Mouse (Mus musculus) mesoderm, embryonic 11.5 days (tissue): Measurements from ENCODE around the gene Nudt16l1.

Source experiments
- DNase-seq: peaks from one replicate; pipeline ENCODE4 v3.0.0-alpha.2; 2012; ENCODE audit warnings: low read depth, low spot score

The Nudt16l1 gene

DNA sequence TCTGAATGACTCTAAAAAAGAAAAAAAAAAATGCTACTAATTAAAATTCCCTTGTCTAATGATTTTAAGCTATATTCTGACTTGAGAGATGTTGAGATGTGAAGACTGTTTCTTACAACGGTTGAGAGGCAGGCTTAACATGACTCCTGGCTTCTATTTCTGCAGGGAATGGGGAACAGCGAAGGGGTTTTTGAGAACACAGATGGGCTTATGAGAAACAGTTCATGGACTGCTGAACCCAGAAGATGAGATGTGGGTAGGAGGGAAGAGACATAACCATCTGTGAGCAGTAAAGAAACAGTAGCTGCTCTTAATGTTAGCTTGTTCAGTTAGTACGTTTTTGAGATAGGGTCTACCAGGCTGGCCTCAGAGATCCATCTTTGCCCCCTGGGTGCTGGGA, 18.0 kb downstream of the Nudt16l1 start:
- no peak for DNase-seq

DNA sequence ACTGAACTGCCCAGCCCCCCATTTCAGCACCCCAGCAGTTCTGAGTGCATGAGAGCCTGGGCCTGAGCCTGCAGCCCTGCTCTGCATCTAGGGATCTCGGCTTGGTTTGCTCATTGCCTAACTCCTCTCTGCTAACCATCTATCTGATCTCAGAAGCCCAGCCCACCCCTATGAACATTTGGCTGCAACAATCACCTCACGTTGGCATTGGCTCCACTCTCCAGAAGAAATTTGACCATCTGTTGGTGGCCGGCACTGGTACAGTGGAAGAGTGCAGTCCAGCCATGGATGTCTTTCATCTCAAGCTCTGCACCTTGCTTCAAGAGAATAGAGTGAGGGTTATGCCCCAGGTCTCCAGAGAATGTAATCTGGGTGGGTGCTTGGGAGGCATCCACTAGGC, 18.9 kb downstream of the Nudt16l1 start:
- no peak for DNase-seq

DNA sequence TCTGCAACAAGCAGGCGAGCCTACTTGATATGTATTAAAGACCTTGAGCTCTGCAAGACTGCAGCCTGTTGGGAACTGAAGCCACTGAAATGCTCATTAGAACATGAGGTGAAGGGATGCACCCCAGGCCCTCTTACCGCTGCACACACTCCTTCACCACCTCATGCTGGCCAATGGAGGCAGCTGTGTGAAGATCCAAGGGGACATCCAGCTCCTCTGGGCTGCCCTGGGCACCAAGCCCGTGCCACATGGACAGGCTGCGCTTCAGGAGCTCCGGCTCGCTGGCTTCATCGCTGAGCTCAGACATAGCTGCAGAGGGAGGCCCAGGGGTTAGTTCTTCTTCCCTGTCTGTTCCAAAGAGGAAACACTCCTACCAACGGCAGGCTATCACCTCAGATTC, 21.7 kb downstream of the Nudt16l1 start:
- DNase-seq, result no peak

DNA sequence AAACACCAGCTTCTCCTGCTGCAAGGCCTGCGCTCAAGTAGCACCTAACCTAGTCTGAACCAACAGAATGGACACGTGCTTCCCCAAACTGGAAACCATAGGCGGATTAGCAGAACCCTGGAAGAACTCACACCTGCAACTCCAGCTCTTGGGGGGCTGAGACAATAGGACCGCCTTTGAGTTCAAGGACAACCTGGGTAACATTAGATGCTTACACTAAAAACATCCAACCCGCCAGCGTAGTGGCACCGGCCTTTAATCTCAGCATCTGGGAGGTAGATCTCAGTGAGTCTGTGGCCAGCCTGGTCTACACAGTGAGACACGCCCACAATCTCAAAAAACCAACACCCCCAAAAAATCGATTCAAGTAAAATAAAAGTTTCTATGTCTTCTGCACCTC, 24.8 kb downstream of the Nudt16l1 start:
- no peak for DNase-seq

DNA sequence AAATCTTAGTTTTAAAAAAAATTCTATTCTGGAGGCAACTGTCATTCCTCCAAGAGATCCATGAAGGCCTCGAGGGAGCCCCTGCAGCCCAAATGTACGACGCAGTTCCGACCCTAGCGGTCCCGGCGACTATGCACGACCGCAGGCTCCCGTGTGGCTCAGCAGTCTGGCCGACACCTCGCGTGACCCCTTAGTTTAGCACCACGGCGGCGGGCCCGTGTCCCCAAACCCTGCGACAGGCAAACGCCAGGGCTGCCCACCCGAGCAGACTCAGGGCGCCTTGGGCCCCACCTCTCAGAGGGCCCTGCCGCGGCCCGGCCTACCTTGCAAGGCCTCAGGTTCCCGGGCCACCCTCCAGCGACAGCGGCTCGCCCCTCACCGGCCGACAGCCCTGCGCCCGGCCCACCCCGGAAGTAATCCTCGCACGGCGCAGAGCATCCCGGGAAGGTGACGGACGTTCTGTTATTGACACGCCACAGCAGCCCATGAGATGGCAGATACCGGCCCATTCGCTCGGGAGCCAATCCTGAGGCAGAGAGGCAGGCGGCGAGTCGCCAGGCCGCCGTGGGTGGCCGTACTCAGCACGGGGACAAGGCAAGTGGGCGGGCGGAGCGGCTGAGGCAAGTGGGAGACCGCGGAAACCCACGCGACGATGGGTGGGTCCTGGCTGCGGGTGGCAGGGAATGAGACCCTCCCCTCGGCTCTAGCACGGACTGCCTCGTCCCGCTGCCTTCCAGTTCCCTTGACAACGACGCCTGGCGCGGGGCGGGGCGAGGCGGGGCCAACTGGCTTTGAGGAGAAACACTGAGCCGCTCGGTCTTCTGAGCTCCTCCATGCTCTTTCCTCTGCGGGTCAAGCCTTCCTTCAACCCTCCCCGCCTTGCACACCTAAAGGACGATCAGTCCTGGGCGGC, 25.5 kb downstream of the Nudt16l1 start, which contains the start of gene Anks3:
TSS of gene Anks3 (minus strand) at position 409 of the 913 bp plus-strand sequence.
- peak; percentile 94 for DNase-seq

DNA sequence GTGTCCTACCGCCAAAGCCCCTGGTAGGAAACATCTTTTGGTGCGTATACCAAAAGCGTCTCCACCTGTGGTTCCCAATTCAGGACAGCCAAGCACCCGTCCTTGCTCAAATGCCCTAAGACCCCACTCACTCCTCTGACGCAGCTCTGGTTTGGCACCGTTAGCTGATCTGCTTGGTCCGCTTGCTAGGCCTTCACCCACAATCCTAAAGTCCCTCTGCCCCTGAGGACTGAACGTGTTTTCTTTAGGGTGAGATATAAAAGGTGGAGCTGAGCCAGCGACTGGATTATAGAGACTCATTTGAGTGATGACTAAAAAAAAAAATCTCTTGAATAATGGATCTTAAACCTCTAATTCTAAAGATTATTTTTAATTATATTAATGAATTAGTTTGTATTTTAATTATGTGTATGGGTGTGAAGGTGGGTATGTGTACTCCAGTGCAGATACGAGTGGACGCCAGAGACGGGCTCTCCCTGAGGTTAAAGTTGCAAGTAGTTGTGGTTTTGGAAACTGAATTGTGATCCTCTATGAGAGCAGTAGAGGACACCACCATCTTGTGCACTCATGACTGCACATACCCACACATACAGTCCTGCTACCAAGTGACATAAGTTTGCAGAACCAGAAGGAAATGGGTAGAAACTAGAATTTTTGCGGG, 26.3 kb downstream of the Nudt16l1 start:
- no peak for DNase-seq

DNA sequence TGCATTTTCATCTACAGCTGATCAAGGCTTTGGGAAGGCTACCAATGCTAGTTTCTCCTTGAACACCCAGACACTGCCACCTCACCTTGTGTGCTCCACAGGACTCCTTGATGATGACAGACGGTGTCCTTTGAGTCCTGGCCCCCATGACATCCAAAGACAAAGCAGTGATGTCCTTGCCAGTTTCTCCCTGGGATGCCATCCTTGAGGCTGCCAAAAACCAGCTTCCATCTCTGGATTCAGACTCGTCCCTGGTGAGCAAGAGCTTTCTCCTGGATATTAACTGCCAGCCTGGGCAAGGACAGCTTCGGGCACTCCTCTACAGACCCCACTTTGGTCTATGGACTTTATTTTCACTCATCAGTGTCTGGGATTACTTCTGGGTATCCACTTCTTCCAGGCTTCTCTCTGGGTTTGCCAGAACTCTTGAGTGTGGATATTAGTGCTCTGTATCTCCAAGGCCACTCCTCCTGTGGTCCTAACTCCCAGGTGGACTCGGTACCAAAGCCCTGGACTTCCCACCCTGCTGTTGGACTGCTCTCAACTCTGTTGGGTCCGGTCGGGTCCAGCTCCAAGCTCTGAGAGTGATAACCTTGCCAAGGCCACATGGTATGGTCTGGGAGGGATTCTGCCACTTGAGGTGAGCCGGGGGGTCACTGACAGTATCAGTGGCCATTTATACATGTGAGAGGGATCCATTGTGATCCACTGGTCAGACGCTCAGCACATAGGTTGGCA, 27.0 kb downstream of the Nudt16l1 start:
- no peak for DNase-seq

DNA sequence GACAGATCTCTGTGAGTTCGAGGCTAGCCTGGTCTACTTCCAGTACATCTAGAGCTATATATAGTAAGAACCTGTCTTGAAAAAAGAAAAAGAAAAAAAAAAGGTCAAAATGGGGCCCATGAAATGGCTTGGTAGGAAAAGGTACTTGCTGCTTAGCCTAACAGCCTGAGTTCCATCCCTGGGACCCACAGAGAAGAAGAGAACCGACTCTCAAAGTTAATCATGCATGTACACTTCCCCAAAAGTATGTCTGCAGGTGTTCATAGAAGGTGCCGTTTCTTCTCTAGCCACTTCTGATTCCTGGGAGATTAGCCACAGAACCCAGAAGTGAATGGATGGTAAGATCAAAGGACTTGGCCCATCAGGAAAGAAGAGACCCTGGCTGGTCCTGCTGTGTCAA, 29.9 kb downstream of the Nudt16l1 start:
- no peak for DNase-seq

DNA sequence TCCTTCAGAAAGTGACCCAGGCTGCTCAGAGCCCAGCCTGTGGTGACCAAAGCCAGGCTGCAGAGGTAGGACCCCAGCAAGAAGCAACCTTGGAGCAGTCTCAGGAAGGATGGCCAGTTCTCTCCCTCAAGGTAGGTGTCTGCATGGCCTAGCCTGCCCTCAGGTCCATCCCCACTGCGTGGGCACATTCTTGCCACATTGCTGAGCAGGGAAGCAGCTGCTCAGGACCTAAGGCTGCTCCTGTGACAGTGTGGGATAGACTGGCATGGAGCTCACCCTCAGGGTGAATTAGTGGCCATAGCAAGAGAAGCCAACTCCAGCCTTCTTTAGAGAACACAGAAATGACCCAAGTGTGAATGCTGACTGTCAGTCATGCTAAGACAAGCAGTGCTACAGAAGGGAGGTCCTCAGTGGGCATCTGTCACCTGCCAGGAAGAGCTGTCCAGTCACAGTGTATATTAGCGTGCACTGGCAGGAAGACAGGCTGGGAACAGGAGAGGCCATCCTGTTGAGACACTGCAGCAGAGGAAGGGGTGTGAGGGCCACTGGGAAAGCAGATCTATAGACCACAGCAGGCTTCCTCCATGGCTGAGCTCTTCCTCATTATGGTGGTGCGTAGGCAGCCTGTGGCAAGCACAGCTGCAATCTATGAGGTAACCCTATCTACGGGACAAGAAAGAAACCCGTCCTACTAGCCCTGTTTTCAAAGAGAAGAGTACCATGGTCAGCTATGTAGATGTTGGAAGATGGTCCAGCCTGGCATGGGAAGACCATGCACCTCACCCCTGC, 30.7 kb downstream of the Nudt16l1 start:
- DNase-seq, result no peak

DNA sequence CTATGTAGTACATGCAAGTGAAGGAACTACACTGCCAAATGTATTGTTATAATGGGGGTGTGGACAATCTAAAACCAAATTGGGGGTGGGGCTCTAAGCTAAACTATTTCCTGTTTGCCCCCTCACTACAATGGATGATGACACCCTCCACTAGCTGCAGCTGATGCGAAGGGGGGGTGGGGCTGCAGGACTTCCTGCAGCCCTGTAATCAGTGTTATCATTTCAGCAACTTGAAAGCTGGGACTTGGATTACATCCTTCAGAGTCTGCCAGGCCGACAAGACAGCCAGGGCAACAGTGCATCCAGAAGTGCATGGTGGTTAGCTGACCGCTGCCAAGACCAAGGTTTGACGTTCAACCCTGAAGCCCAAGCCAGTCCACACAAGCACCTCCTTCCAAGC, 33.1 kb downstream of the Nudt16l1 start:
- DNase-seq, result no peak

DNA sequence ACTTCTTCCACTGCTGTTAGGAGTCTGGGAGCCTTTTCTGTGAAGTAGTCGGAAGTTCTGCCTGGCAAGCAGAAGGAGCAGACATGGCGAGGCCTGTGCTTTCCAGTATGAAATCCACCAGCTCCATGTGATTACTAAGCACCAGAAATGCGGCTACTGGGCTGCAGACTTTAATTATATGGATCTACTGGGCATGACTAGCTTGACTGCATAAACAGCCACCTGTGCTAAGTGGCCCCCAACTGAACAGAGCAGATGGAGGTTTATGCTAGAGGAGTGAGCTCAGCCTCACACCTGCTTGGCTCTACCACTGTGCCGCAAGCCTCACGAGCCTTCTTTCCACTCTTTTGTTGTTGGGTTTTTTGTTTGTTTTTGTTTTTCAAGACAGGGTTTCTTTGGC, 36.0 kb downstream of the Nudt16l1 start:
- DNase-seq, result no peak

DNA sequence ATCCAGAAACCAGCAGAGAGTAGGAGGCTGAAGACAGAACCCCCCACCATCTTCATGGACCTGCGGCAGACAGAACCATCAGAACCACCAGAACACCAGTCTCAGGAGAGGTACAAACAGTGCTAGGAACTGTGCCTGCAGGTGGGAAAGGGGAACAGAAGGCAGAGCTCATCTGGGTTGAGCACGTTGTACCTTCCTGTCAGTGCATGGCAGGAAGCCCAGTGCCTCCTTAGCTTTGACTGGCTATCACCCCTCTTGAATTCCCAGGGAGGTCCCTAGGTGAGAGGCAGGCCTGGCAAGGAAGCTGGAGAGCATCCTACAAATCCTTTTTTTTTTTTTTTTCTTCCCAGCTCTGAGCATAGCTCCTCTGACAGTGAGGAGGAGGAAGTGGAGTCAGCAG, 37.6 kb downstream of the Nudt16l1 start:
- DNase-seq, result no peak

DNA sequence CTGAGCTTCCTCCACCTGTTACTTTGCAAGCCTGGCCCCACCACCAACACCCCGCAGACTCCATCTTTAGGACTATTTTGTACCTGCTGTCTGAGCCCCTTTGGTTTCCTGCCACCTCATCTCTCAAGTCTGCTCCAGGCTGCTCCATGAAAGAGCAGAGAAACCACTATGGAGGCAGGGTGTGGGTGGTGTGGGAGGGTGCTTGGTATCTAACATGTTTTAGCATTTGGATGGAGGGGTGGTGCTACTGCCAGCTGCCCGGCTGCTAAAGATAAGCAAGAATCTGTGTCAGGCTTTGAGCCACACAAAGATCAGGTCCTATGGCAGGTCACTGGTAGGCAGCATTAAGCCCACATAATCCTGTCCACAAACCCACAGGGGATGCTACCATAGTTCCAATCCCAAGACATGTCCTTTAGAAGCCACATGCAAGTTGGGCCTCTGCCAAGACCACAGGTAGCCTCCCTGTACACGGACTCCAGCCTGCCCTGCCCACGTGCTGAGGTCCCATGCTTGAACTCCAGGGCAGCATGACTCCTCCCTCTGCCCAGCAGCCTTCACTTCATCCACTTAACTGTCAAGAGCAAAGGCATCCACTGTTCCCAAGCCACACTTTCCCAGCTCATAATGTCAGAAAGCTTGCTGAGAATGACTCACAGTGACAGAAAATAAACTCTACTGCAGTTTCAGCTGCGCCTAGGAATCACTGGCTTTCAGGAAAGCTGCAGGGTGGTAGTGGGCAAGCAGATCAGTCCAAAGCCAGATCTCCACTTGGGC, 39.9 kb downstream of the Nudt16l1 start:
- no peak for DNase-seq

DNA sequence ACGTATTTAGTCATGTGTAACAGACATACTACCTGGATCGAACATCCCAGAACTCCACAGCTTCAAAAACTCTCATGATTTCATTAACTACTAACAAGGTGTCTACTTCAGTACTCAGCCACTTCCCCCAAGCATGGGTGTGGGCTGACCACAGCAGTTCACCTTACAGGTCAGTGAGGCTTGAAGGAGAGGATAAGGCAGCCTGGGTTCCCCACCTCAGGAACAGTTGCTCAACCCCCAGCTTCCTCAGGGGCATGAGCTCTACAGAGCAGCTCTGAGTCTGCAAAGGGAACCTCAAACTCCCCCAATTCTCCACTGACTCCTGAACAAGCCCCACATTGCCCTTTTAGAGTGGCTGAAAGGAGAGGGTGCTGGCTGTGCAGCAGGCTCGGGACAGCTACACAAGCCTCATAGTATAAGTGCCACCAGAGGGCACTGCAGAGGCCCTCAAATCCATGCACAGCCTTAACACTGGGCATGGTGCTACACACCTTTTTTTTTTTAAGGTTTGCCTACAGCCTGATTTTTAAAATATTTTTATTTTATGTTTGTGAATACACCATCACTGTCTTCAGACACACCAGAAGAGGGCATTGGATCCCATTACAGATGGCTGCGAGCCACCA, 41.3 kb downstream of the Nudt16l1 start:
- DNase-seq, result peak; percentile 40

DNA sequence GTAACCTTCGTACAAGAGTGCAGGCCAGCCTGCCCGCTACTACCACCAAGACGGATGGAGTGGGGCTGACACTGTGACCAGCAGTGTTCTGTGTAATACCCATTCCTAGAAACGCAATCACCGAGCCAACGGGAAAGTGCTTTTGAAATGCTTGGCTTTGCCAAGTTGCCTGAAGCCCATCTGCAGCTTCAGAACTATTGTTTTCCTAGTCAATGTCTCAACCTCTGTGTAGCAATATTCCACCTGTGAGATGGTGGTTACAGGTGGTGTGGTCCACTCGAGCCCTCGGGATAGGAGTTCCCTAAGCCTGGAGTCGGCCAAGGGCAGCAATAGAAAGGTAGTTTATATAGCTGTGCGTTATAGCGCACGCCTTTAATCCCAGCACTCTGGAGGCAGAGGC, 46.2 kb downstream of the Nudt16l1 start:
- DNase-seq, result no peak
